Mouse (Mus musculus) testis, adult 2 months (tissue): ENCODE measurements around the gene Creg2.

Experiments used
- CTCF ChIP-seq: fragments of 200-500 bp; IDR thresholded peaks from 2 replicates; pipeline ENCODE4 v1.5.1; 2012; ENCODE audit warnings: low read depth, mild to moderate bottlenecking, inconsistent platforms, low read length, moderate library complexity; ENCODE audit not compliant: control insufficient read depth, insufficient read depth, insufficient replicate concordance
- POLR2A ChIP-seq: fragments of 200-500 bp; IDR thresholded peaks from 2 replicates; pipeline ENCODE4 v1.6.1; 2012; ENCODE audit warnings: low read depth, mild to moderate bottlenecking, inconsistent platforms, low read length, moderate library complexity; ENCODE audit not compliant: control insufficient read depth

DNA sequence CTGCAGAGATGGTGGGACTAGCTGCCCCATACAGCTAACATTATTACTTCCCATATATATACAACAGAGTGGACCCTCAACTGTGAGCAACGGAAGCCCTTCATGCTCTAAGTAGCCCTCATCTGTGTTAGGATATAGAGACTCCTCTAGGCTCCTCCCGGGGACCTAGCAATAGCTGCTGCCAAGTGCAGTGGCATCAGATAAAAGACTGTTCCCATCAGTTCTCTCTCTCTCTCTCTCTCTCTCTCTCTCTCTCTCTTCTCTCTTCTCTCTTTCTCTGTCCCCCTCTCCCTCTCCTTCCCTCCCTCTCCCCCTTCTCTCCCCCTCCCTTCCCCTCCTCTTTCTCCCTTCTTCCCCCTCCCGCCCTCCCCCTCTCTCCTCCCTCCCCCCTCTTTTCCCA lies 70.1 kb downstream of the Creg2 start:
- no peak for TF ChIP-seq CTCF
- TF ChIP-seq POLR2A: no peak
